Mouse (Mus musculus) v-Abl transformed pro-B cells (cell line): ENCODE measurements around the gene Eif4g2.

Source experiments
- in situ Hi-C, 2 experiments: fragments of 400-800 bp; cut with MboI; formaldehyde crosslinking; loops; one replicate each; pipeline ENCODE4 v1.15.1; 2025; ENCODE audit not compliant: unreplicated experiment in 2 of 2

Eif4g2 gene

GRCm38 (mm10) chr7:111075288-111075687 is 7.5 kb downstream of the Eif4g2 start:
- in situ Hi-C loops = no loop called here

- in situ Hi-C loops = no loop called here
Measured at GRCm38 (mm10) chr7:111072410-111072809, 10.4 kb downstream of the Eif4g2 start.

- in situ Hi-C loops = no loop called here
Measured at GRCm38 (mm10) chr7:111070167-111070496, 12.7 kb downstream of the Eif4g2 start.

GRCm38 (mm10) chr7:111069439-111070166 is 13.2 kb downstream of the Eif4g2 start:
- in situ Hi-C loops = no loop called here

GRCm38 (mm10) chr7:111068181-111068580 is 14.6 kb downstream of the Eif4g2 start:
- in situ Hi-C loops = no loop called here

GRCm38 (mm10) chr7:111062971-111063370 is 19.9 kb downstream of the Eif4g2 start:
- in situ Hi-C loops = no loop called here

- in situ Hi-C loops = no loop called here
Measured at GRCm38 (mm10) chr7:111059527-111059926, 23.3 kb downstream of the Eif4g2 start.

GRCm38 (mm10) chr7:111055984-111056657 is 26.7 kb downstream of the Eif4g2 start:
- in situ Hi-C loops = no loop called here

- in situ Hi-C loops = no loop called here
Measured at GRCm38 (mm10) chr7:111055221-111055620, 27.6 kb downstream of the Eif4g2 start.

GRCm38 (mm10) chr7:111049652-111050421 is 33.0 kb downstream of the Eif4g2 start:
- in situ Hi-C loops = loop anchor here (5.0 to 25.0 kb wide), 7 partner anchors 192 to 1538 kb away; partner anchors contain the start of genes Rpl27a (in 2 of the 2) and Trim66 (in 2 of the 2)

GRCm38 (mm10) chr7:111048920-111049319 is 33.9 kb downstream of the Eif4g2 start:
- in situ Hi-C loops = loop anchor here (5.0 to 25.0 kb wide), 6 partner anchors 193 to 1537 kb away; partner anchors contain the start of genes Rpl27a (in 2 of the 2) and Trim66 (in 2 of the 2)

GRCm38 (mm10) chr7:111029046-111029553 is 53.7 kb downstream of the Eif4g2 start:
- in situ Hi-C loops = loop anchor here (25.0 kb wide), 3 partner anchors 658 to 1517 kb away; partner anchors contain the start of genes Rpl27a (in 2 of the 2) and Trim66 (in 2 of the 2)

GRCm38 (mm10) chr7:111028281-111029045 is 54.4 kb downstream of the Eif4g2 start, which contains the start of gene Ctr9:
Gene Ctr9, plus strand, starts transcription at chr7:111028951.
- in situ Hi-C loops = loop anchor here (25.0 kb wide), 3 partner anchors 659 to 1516 kb away; partner anchors contain the start of genes Rpl27a (in 2 of the 2) and Trim66 (in 2 of the 2)

GRCm38 (mm10) chr7:111024912-111025311 is 57.9 kb downstream of the Eif4g2 start:
- in situ Hi-C loops = loop anchor here (25.0 kb wide), 4 partner anchors 662 to 1513 kb away; partner anchors contain the start of genes Rpl27a (in 2 of the 2) and Trim66 (in 2 of the 2)

GRCm38 (mm10) chr7:111024068-111024594 is 58.7 kb downstream of the Eif4g2 start:
- in situ Hi-C loops = loop anchor here in 1 of 2 experiments (25.0 kb wide), 1 partner anchor 737 kb away; no protein-coding TSS in a partner anchor

GRCm38 (mm10) chr7:111020814-111021213 is 62.0 kb downstream of the Eif4g2 start:
- in situ Hi-C loops = loop anchor here in 1 of 2 experiments (25.0 kb wide), 1 partner anchor 734 kb away; no protein-coding TSS in a partner anchor
